Mouse (Mus musculus): Measurements from ENCODE around the gene Lamp1. TPM values are rescaled to one million over a fixed set of nuclear protein-coding genes. Genes with fewer than 3 reads are reported as not detected.

Gene Lamp1
- polyA plus RNA-seq, 1 experiment, result 531 TPM

GRCm38 (mm10) chr8:13117096-13117495, 41.9 kb upstream of the Lamp1 start:
- peaks cover 14% of the 10 kb centered on the region for H3K36me3 ChIP-seq (ENCODE audit: control insufficient read depth, insufficient read depth)
- H3K79me2 ChIP-seq (ENCODE audit: control insufficient read depth, insufficient read depth), result peaks cover 33% of the 10 kb centered on the region
- H3K4me3 ChIP-seq, result no peak overlapping the region
- TF ChIP-seq MYOG (IDR thresholded peaks at IDR 0.05; ENCODE audit: control insufficient read depth in 1 of 3, insufficient read depth in 1 of 3, insufficient read length in 2 of 3, low read depth in 2 of 3) (no peak), CEBPB (IDR thresholded peaks at IDR 0.05; ENCODE audit: insufficient read depth, poor library complexity, severe bottlenecking) (no peak), TCF12 (IDR thresholded peaks at IDR 0.05; ENCODE audit: insufficient read depth, poor library complexity, severe bottlenecking) (no peak), MYOD1 (IDR thresholded peaks at IDR 0.05; ENCODE audit: control insufficient read depth in 1 of 3, insufficient read length in 2 of 3, low read depth in 2 of 3) (no peak), POLR2A (IDR thresholded peaks at IDR 0.05; ENCODE audit: insufficient read length, low read depth) (no peak), TCF3 (IDR thresholded peaks at IDR 0.05; ENCODE audit: insufficient read length, low read depth) (no peak), SRF (IDR thresholded peaks at IDR 0.05; ENCODE audit: control insufficient read depth, insufficient read length, low read depth) (no peak)
- H3ac ChIP-seq (ENCODE audit: control insufficient read depth, insufficient read length), result no peak overlapping the region
- no peaks in the 10 kb centered on the region for H3K27me3 ChIP-seq (ENCODE audit: control insufficient read depth, insufficient read depth, insufficient read length)
- H3K4me2 ChIP-seq (ENCODE audit: low read depth), result no peak overlapping the region

GRCm38 (mm10) chr8:13118516-13118915, 40.4 kb upstream of the Lamp1 start:
- Histone ChIP-seq H3K27me3 (ENCODE audit: control insufficient read depth, insufficient read depth, insufficient read length) (no peaks in the 10 kb centered on the region), H3ac (ENCODE audit: control insufficient read depth, insufficient read length) (no peak overlapping the region), H3K4me2 (ENCODE audit: low read depth) (no peak overlapping the region), H3K79me2 (ENCODE audit: control insufficient read depth, insufficient read depth) (peaks cover 18% of the 10 kb centered on the region), H3K4me3 (no peak overlapping the region), H3K36me3 (ENCODE audit: control insufficient read depth, insufficient read depth) (peaks cover 16% of the 10 kb centered on the region)
- no peak for TF ChIP-seq MAX (IDR thresholded peaks at IDR 0.05; ENCODE audit: low read depth)
- no peak for TF ChIP-seq POLR2A (IDR thresholded peaks at IDR 0.05; ENCODE audit: insufficient read length, low read depth)
- TF ChIP-seq TCF12 (IDR thresholded peaks at IDR 0.05; ENCODE audit: insufficient read depth, poor library complexity, severe bottlenecking), result no peak
- no peak for TF ChIP-seq POLR2AphosphoS2 (IDR thresholded peaks at IDR 0.05; ENCODE audit: insufficient read length, low read depth)
- no peak for TF ChIP-seq REST (IDR thresholded peaks at IDR 0.05; ENCODE audit: insufficient read depth, insufficient read length)
- no peak for TF ChIP-seq USF1 (IDR thresholded peaks at IDR 0.05; ENCODE audit: low read depth)
- no peak for TF ChIP-seq E2F4 (IDR thresholded peaks at IDR 0.05; ENCODE audit: insufficient read depth)
- no peak for TF ChIP-seq MYOG (IDR thresholded peaks at IDR 0.05; ENCODE audit: control insufficient read depth in 1 of 3, insufficient read depth in 1 of 3, insufficient read length in 2 of 3, low read depth in 2 of 3)
- no peak for TF ChIP-seq SRF (IDR thresholded peaks at IDR 0.05; ENCODE audit: control insufficient read depth, insufficient read length, low read depth)
- TF ChIP-seq MYOD1 (IDR thresholded peaks at IDR 0.05; ENCODE audit: control insufficient read depth in 1 of 3, insufficient read length in 2 of 3, low read depth in 2 of 3), result no peak
- no peak for TF ChIP-seq TCF3 (IDR thresholded peaks at IDR 0.05; ENCODE audit: insufficient read length, low read depth)
- no peak for TF ChIP-seq CEBPB (IDR thresholded peaks at IDR 0.05; ENCODE audit: insufficient read depth, poor library complexity, severe bottlenecking)

GRCm38 (mm10) chr8:13120882-13121665, 37.9 kb upstream of the Lamp1 start:
- TF ChIP-seq MYOD1 (IDR thresholded peaks at IDR 0.05; ENCODE audit: control insufficient read depth in 1 of 3, insufficient read length in 2 of 3, low read depth in 2 of 3) (no peak), MYOG (IDR thresholded peaks at IDR 0.05; ENCODE audit: control insufficient read depth in 1 of 3, insufficient read depth in 1 of 3, insufficient read length in 2 of 3, low read depth in 2 of 3) (no peak), REST (IDR thresholded peaks at IDR 0.05; ENCODE audit: insufficient read depth, insufficient read length) (no peak), SRF (IDR thresholded peaks at IDR 0.05; ENCODE audit: control insufficient read depth, insufficient read length, low read depth) (no peak), POLR2A (IDR thresholded peaks at IDR 0.05; ENCODE audit: insufficient read length, low read depth) (no peak), USF1 (IDR thresholded peaks at IDR 0.05; ENCODE audit: low read depth) (no peak), TCF3 (IDR thresholded peaks at IDR 0.05; ENCODE audit: insufficient read length, low read depth) (no peak), TCF12 (IDR thresholded peaks at IDR 0.05; ENCODE audit: insufficient read depth, poor library complexity, severe bottlenecking) (no peak), CEBPB (IDR thresholded peaks at IDR 0.05; ENCODE audit: insufficient read depth, poor library complexity, severe bottlenecking) (no peak), E2F4 (IDR thresholded peaks at IDR 0.05; ENCODE audit: insufficient read depth) (no peak), POLR2AphosphoS2 (IDR thresholded peaks at IDR 0.05; ENCODE audit: insufficient read length, low read depth) (no peak), MAX (IDR thresholded peaks at IDR 0.05; ENCODE audit: low read depth) (no peak)
- no peak overlapping the region for H3ac ChIP-seq (ENCODE audit: control insufficient read depth, insufficient read length)
- no peaks in the 10 kb centered on the region for H3K27me3 ChIP-seq (ENCODE audit: control insufficient read depth, insufficient read depth, insufficient read length)
- H3K36me3 ChIP-seq (ENCODE audit: control insufficient read depth, insufficient read depth), result peaks cover 24% of the 10 kb centered on the region
- no peaks in the 10 kb centered on the region for H3K79me2 ChIP-seq (ENCODE audit: control insufficient read depth, insufficient read depth)
- H3K4me2 ChIP-seq (ENCODE audit: low read depth), result no peak overlapping the region
- H3K4me3 ChIP-seq, result no peak overlapping the region

- no peak overlapping the region for H3ac ChIP-seq (ENCODE audit: control insufficient read depth, insufficient read length)
- no peak for TF ChIP-seq CEBPB (IDR thresholded peaks at IDR 0.05; ENCODE audit: insufficient read depth, poor library complexity, severe bottlenecking)
- TF ChIP-seq MAX (IDR thresholded peaks at IDR 0.05; ENCODE audit: low read depth), result no peak
- TF ChIP-seq E2F4 (IDR thresholded peaks at IDR 0.05; ENCODE audit: insufficient read depth), result no peak
- TF ChIP-seq USF1 (IDR thresholded peaks at IDR 0.05; ENCODE audit: low read depth), result no peak
- TF ChIP-seq POLR2AphosphoS2 (IDR thresholded peaks at IDR 0.05; ENCODE audit: insufficient read length, low read depth), result no peak
- no peak for TF ChIP-seq MYOG (IDR thresholded peaks at IDR 0.05; ENCODE audit: control insufficient read depth in 1 of 3, insufficient read depth in 1 of 3, insufficient read length in 2 of 3, low read depth in 2 of 3)
- no peak for TF ChIP-seq REST (IDR thresholded peaks at IDR 0.05; ENCODE audit: insufficient read depth, insufficient read length)
- no peak for TF ChIP-seq TCF12 (IDR thresholded peaks at IDR 0.05; ENCODE audit: insufficient read depth, poor library complexity, severe bottlenecking)
- TF ChIP-seq MYOD1 (IDR thresholded peaks at IDR 0.05; ENCODE audit: control insufficient read depth in 1 of 3, insufficient read length in 2 of 3, low read depth in 2 of 3), result no peak
- no peak for TF ChIP-seq TCF3 (IDR thresholded peaks at IDR 0.05; ENCODE audit: insufficient read length, low read depth)
- TF ChIP-seq SRF (IDR thresholded peaks at IDR 0.05; ENCODE audit: control insufficient read depth, insufficient read length, low read depth), result no peak
- TF ChIP-seq POLR2A (IDR thresholded peaks at IDR 0.05; ENCODE audit: insufficient read length, low read depth), result no peak
- H3K36me3 ChIP-seq (ENCODE audit: control insufficient read depth, insufficient read depth), result peaks cover 24% of the 10 kb centered on the region
- no peaks in the 10 kb centered on the region for H3K79me2 ChIP-seq (ENCODE audit: control insufficient read depth, insufficient read depth)
- no peak overlapping the region for H3K4me3 ChIP-seq
- no peak overlapping the region for H3K4me2 ChIP-seq (ENCODE audit: low read depth)
- H3K27me3 ChIP-seq (ENCODE audit: control insufficient read depth, insufficient read depth, insufficient read length), result no peaks in the 10 kb centered on the region
Measured at GRCm38 (mm10) chr8:13122887-13123421, 36.0 kb upstream of the Lamp1 start.
